Mouse (Mus musculus): Measurements from ENCODE around the gene Ptpn22. TPM values are rescaled to one million over a fixed set of nuclear protein-coding genes. Genes with fewer than 3 reads are reported as not detected.

Ptpn22 gene
- total RNA-seq, 2 experiments from 2014 or later: 0.18 to 0.42 TPM

- H3K27ac ChIP-seq: peak overlapping the region; percentile 28; the same call in 1 of the 2 replicates
- TF ChIP-seq CTCF (IDR thresholded peaks at IDR 0.05): no peak
- intact Hi-C loops (cut with DNase I): loop anchor here (5.0 to 10.0 kb wide), 2 partner anchors 51 to 528 kb away; partner anchors contain the start of gene Phtf1
- peak overlapping the region; percentile 95 for H3K4me3 ChIP-seq
- no peak for DNase-seq
Measured at GRCm38 (mm10) chr3:103916205-103916838, 56.7 kb downstream of the Ptpn22 start.

GRCm38 (mm10) chr3:103916839-103917237 is 57.2 kb downstream of the Ptpn22 start:
- intact Hi-C loops (cut with DNase I): loop anchor here (5.0 to 10.0 kb wide), 2 partner anchors 50 to 528 kb away; partner anchors contain the start of gene Phtf1

GRCm38 (mm10) chr3:103920094-103920493 is 60.5 kb downstream of the Ptpn22 start:
- Histone ChIP-seq H3K27ac (no peak overlapping the region), H3K4me3 (no peak overlapping the region)
- TF ChIP-seq CTCF (IDR thresholded peaks at IDR 0.05): no peak
- intact Hi-C loops (cut with DNase I): no loop called here
- DNase-seq: no peak

More at GRCm38 (mm10) chr3:103916839-103917237, 57.2 kb downstream of the Ptpn22 start:
- H3K27ac ChIP-seq: no peak overlapping the region
- no peak for TF ChIP-seq CTCF (IDR thresholded peaks at IDR 0.05)
- H3K4me3 ChIP-seq: peak overlapping the region; percentile 95
- no peak for DNase-seq

- no peak for DNase-seq
- intact Hi-C loops (cut with DNase I): no loop called here
Measured at GRCm38 (mm10) chr3:103925302-103925701, 65.7 kb downstream of the Ptpn22 start.

GRCm38 (mm10) chr3:103927511-103927910 is 67.9 kb downstream of the Ptpn22 start:
- 0 out of 2 replicates have a peak overlapping the region, but pooled peaks have one; percentile 16 for H3K27ac ChIP-seq
- TF ChIP-seq CTCF (IDR thresholded peaks at IDR 0.05): no peak

More at GRCm38 (mm10) chr3:103925302-103925701, 65.7 kb downstream of the Ptpn22 start:
- no peak for TF ChIP-seq CTCF (IDR thresholded peaks at IDR 0.05)
- Histone ChIP-seq H3K27ac (no peak overlapping the region), H3K4me3 (no peak overlapping the region)

GRCm38 (mm10) chr3:103944794-103945562 is 85.4 kb downstream of the Ptpn22 start:
- Histone ChIP-seq H3K27ac (no peak overlapping the region), H3K4me3 (no peak overlapping the region)
- TF ChIP-seq CTCF (IDR thresholded peaks at IDR 0.05): no peak
- no peak for DNase-seq
- intact Hi-C loops (cut with DNase I): no loop called here

More at GRCm38 (mm10) chr3:103927511-103927910, 67.9 kb downstream of the Ptpn22 start:
- no peak overlapping the region for H3K4me3 ChIP-seq
- no peak for DNase-seq
- intact Hi-C loops (cut with DNase I): no loop called here

- TF ChIP-seq CTCF (IDR thresholded peaks at IDR 0.05): no peak
- intact Hi-C loops (cut with DNase I): no loop called here
- Histone ChIP-seq H3K4me3 (no peak overlapping the region), H3K27ac (no peak overlapping the region)
- no peak for DNase-seq
Measured at GRCm38 (mm10) chr3:103948666-103949065, 89.1 kb downstream of the Ptpn22 start.

- Histone ChIP-seq H3K27ac (no peak overlapping the region), H3K4me3 (no peak overlapping the region)
- DNase-seq: no peak
- intact Hi-C loops (cut with DNase I): no loop called here
- TF ChIP-seq CTCF (IDR thresholded peaks at IDR 0.05): no peak
Measured at GRCm38 (mm10) chr3:103960622-103961021, 101.0 kb downstream of the Ptpn22 start.

Other genes with a start within 250 kb of the Ptpn22 start
- 1 to 10 TPM in 1 of 2 experiments, under 1 TPM in 1; 0.26 to 4.5 TPM for gene Atg4a-ps, start 213.7 kb upstream of the Ptpn22 start, total RNA-seq (2021)
- 1 to 10 TPM; 2.6 to 8.3 TPM for gene Olfml3, start 121.8 kb upstream of the Ptpn22 start, total RNA-seq (2021)
- not detected for gene Gm10964, start 120.4 kb upstream of the Ptpn22 start, total RNA-seq (2021)
- 10 to 100 TPM; 67.2 to 73.7 TPM for gene Hipk1, start 68.2 kb upstream of the Ptpn22 start, total RNA-seq (2021)
- gene Dclre1b, start 50.4 kb upstream of the Ptpn22 start, total RNA-seq (2021): 1 to 10 TPM; 6.4 to 8.6 TPM
- gene Ap4b1, start 50.3 kb upstream of the Ptpn22 start, total RNA-seq (2021): 1 to 10 TPM; 7.1 to 8.8 TPM
- under 1 TPM; 0.46 to 0.47 TPM for gene Gm43064, start 50.2 kb upstream of the Ptpn22 start, total RNA-seq (2021)
- gene Bcl2l15, start 27.2 kb upstream of the Ptpn22 start, total RNA-seq (2021): under 1 TPM; 0.23 to 0.73 TPM
- gene Rsbn1, start 54.3 kb downstream of the Ptpn22 start, total RNA-seq (2021): 1 to 10 TPM; 7.4 to 8.1 TPM
- 1 to 10 TPM; 3.5 to 4.2 TPM for gene Phtf1, start 108.3 kb downstream of the Ptpn22 start, total RNA-seq (2021)

All from gastrocnemius, adult 2 months (tissue).